Mouse (Mus musculus) embryonic facial prominence, embryonic 12.5 days (tissue): ENCODE measurements around the gene Abr. TPM values are rescaled to one million over a fixed set of nuclear protein-coding genes. Genes with fewer than 3 reads are reported as not detected.

ENCODE experiments used
- ATAC-seq: fragments of 200-750 bp; cut with Nextera tagmentation; 2 replicates; pipeline ENCODE4 v1.8.0; 2017; ENCODE audit not compliant: insufficient number of reproducible peaks, insufficient read depth, low FRiP score, low TSS enrichment
- H3K27ac ChIP-seq: fragments of 300-500 bp; sonication (generic); 2 replicates; pipeline ENCODE4 v1.5.1; 2016; ENCODE audit warnings: mild to moderate bottlenecking
- H3K27me3 ChIP-seq: fragments of 300-500 bp; sonication (generic); 2 replicates; pipeline ENCODE4 v1.6.1; 2016; ENCODE audit warnings: mild to moderate bottlenecking, moderate library complexity
- H3K36me3 ChIP-seq: fragments of 300-500 bp; sonication (generic); 2 replicates; pipeline ENCODE4 v1.6.1; 2016; ENCODE audit warnings: mild to moderate bottlenecking
- H3K4me1 ChIP-seq: fragments of 300-500 bp; sonication (generic); 2 replicates; pipeline ENCODE4 v1.6.1; 2016
- H3K4me2 ChIP-seq: fragments of 300-500 bp; sonication (generic); replicated peaks from 2 replicates; pipeline ENCODE4 v1.6.1; 2016; ENCODE audit warnings: mild to moderate bottlenecking, moderate library complexity
- H3K4me3 ChIP-seq: fragments of 300-500 bp; sonication (generic); 2 replicates; pipeline ENCODE4 v1.5.1; 2016; ENCODE audit warnings: mild to moderate bottlenecking
- H3K9ac ChIP-seq: fragments of 300-500 bp; sonication (generic); 2 replicates; pipeline ENCODE4 v1.6.1; 2016; ENCODE audit warnings: mild to moderate bottlenecking, moderate library complexity
- H3K9me3 ChIP-seq: fragments of 300-500 bp; sonication (generic); 2 replicates; pipeline ENCODE4 v1.6.1; 2016; ENCODE audit warnings: mild to moderate bottlenecking, moderate library complexity
- WGBS: fragments of 180-500 bp; shearing (Covaris S2); methylation state at CpG from one replicate; pipeline ENCODE4 v1.1.7; 2016; 5-methylcytosine and 5-hydroxymethylcytosine counted together
- polyA plus RNA-seq: library from polyadenylated mRNA; unstranded; fragments of >200 nt; fragmentation: Nextera tagmentation; extraction: Ambion mirVana; gene quantifications from 2 replicates; pipeline ENCODE4 v1.2.1, GENCODE M21; 2016

Gene Abr
- polyA plus RNA-seq, 1 experiment from 2014 or later = 46.7 TPM

DNA sequence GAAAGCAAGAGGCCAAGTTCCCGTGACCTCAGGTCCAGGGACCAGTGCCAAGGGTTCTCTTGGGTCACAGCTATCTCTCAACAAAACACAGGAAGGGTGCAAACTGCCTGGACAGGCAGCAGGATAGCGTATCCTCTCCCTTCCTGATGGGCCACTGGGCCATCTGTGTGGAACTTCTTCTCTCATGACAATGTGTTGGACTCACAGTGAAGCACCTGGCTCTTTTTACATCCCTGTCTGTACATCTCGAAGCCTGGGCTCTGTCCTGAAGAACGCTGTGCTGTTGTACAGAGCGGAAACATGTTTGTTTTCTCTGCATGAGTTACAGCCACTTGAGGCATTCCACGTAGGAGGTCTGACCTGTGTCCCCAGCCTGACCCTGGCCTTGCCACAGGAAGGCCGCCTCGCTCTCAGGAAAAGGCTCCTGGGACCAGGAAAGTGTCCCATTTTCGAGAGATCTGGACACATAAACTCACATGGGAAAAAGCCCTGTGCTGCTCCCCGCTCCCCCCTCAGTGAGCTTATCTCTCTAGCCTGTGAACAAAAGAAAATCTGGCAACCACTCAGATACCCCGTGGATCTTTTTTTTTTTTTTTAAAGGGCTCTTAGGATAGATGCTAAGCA, 242.1 kb downstream of the Abr start:
- H3K4me1 ChIP-seq = peaks cover 65% of the 10 kb centered on the region
- H3K27ac ChIP-seq = 0 out of 2 replicates have a peak overlapping the region, but pooled peaks have one; percentile 12
- no peak overlapping the region for H3K9ac ChIP-seq
- no peaks in the 10 kb centered on the region for H3K36me3 ChIP-seq
- no peak overlapping the region for H3K4me2 ChIP-seq
- ATAC-seq = no peak
- WGBS = 29% methylated on average over 11 of the region's 11 CpGs
- no peaks in the 10 kb centered on the region for H3K9me3 ChIP-seq
- no peak overlapping the region for H3K4me3 ChIP-seq
- H3K27me3 ChIP-seq = no peaks in the 10 kb centered on the region

DNA sequence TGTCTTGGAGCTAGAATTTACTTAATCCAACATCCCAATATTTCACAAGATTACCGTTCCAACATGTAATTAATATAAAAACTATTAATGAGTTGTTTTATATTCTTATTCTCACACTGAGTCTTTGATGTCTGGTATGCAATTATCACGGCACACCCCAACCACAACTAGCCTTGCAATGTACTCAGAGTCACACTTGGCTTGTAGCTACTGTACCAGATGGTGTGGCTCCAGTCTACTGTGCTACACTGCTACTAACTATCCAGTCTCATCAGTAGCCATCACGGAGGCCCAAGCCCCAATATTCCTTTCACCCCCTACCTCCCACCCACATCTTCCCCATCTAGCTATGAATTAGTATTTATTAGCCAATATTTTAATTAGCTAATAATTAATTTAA, 245.7 kb downstream of the Abr start:
- no peaks in the 10 kb centered on the region for H3K9me3 ChIP-seq
- H3K27ac ChIP-seq = no peak overlapping the region
- no peak overlapping the region for H3K9ac ChIP-seq
- no peak overlapping the region for H3K4me2 ChIP-seq
- WGBS = 90% methylated on average over 3 of the region's 3 CpGs
- no peaks in the 10 kb centered on the region for H3K36me3 ChIP-seq
- H3K27me3 ChIP-seq = no peaks in the 10 kb centered on the region
- no peak overlapping the region for H3K4me3 ChIP-seq
- no peak for ATAC-seq
- H3K4me1 ChIP-seq = peaks cover 69% of the 10 kb centered on the region

DNA sequence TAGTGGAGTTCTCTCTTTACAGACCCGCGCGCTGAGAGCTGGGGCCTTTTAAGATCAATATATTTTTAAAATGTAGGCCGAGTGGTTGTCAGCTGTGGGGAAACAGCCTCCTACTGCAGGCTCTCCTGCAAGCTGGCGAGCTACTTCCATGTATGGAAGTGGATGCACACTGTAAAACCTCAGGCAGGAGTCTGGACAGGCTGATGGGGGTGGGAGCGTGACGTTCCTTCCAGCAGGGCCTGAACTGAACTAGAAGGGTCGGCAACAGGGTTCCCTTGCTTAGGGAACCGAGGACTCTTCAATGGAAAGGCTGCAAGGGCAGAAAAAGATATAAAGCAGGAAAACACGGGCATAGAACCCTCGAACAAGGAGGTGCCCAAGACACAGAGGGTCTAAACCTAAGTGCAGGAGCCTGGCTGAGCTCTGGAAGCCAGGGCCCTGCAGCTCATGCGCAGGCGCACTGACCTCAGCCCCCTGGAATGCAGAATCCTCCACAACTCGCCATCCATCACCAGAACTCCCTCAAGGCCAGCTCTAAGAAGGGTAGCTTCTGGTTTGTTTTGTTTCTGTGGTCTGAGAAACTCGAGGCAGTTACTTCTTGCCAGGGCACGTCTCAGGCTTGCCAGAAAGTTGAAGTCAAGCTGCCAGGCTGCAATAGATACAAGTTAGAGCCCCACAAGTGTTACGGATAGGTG, 247.5 kb downstream of the Abr start:
- no peak overlapping the region for H3K4me3 ChIP-seq
- peak overlapping the region; percentile 90 for H3K27ac ChIP-seq
- H3K9me3 ChIP-seq = no peaks in the 10 kb centered on the region
- WGBS = 43% methylated on average over 17 of the region's 17 CpGs
- H3K4me1 ChIP-seq = peaks cover 59% of the 10 kb centered on the region
- no peaks in the 10 kb centered on the region for H3K27me3 ChIP-seq
- ATAC-seq = peak; percentile 75; the same call in 1 of the 2 replicates
- H3K36me3 ChIP-seq = no peaks in the 10 kb centered on the region
- 0 out of 2 replicates have a peak overlapping the region, but pooled peaks have one; percentile 9 for H3K4me2 ChIP-seq
- H3K9ac ChIP-seq = no peak overlapping the region

DNA sequence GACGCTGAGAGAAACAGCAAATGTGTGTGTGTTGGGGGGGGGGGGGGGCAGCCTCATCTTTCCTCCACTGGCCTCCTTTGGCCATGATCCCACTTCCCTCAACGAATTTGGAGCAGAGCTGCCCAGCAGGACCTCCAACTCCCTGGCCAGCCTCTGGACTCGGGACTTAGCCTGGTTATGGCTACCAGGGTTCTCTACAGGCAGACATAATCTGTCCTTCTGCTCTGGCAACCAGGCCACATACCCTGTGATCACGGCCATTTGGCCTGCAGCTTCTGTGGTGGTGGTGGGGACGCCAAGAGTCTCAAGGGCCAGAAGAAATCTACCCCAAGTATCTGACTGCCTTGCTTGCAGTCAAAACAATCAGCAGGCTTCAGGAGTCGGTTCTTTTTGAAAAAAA, 249.6 kb downstream of the Abr start:
- H3K4me3 ChIP-seq = no peak overlapping the region
- H3K9me3 ChIP-seq = no peaks in the 10 kb centered on the region
- H3K27ac ChIP-seq = peak overlapping the region; percentile 68
- WGBS = 59% methylated on average over 6 of the region's 6 CpGs
- no peaks in the 10 kb centered on the region for H3K27me3 ChIP-seq
- no peak for ATAC-seq
- no peaks in the 10 kb centered on the region for H3K36me3 ChIP-seq
- H3K9ac ChIP-seq = no peak overlapping the region
- H3K4me1 ChIP-seq = peaks cover 51% of the 10 kb centered on the region
- no peak overlapping the region for H3K4me2 ChIP-seq

DNA sequence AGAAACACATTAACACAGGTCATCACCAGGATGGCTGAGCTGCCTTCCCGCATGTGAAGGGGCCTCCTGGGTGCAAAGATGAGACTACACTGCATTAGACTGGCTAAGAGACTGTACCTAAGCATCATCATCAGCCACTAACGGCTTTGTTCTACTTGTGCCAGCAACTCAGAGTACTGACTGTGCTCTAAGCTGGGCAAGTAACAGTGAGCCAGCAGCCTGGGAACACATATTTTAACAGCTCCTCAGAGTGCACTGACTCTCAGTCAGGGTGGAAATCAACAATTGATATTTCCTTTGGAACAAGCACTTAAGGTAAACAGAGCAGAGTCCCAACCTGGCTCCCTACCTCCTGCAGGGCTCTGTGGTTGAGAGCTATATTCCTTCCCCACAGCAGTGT, 250.0 kb downstream of the Abr start:
- no peak overlapping the region for H3K4me2 ChIP-seq
- no peaks in the 10 kb centered on the region for H3K9me3 ChIP-seq
- peaks cover 47% of the 10 kb centered on the region for H3K4me1 ChIP-seq
- no peak overlapping the region for H3K4me3 ChIP-seq
- no peaks in the 10 kb centered on the region for H3K27me3 ChIP-seq
- ATAC-seq = no peak
- WGBS = 82% methylated on average over 2 of the region's 2 CpGs
- no peaks in the 10 kb centered on the region for H3K36me3 ChIP-seq
- no peak overlapping the region for H3K27ac ChIP-seq
- H3K9ac ChIP-seq = no peak overlapping the region

DNA sequence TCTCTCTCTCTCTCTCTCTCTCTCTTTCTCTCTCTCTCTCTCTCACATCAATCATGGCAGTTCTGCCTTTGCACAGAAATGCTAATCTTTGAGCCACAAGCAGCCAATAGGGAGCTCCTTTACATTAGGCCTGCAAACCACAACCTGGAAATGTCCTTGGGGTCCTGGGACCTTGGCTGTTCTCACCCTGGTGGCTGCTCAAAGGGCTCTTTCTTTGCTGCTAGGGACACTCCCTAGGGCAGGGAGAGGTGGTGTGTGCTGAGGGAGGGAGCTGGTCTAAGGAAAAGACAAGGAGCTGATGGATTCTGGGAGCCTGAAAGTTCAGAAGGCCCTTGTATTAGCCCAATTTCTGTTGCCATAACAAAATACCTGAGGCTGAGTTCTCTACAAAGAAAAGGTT, 251.6 kb downstream of the Abr start:
- H3K27me3 ChIP-seq = no peaks in the 10 kb centered on the region
- H3K27ac ChIP-seq = no peak overlapping the region
- ATAC-seq = no peak
- H3K4me3 ChIP-seq = no peak overlapping the region
- H3K9me3 ChIP-seq = no peaks in the 10 kb centered on the region
- H3K4me1 ChIP-seq = peaks cover 43% of the 10 kb centered on the region
- peaks cover 7% of the 10 kb centered on the region; the same call in 1 of the 2 replicates for H3K36me3 ChIP-seq
- H3K9ac ChIP-seq = no peak overlapping the region
- H3K4me2 ChIP-seq = no peak overlapping the region

Other genes with a start within 250 kb of the Abr start
- 72.1 and 77.9 TPM in 2 replicates for gene Nxn, start 223.2 kb downstream of the Abr start, polyA plus RNA-seq
- gene Timm22, start 215.4 kb downstream of the Abr start, polyA plus RNA-seq = 142 TPM in 2 replicates
- 0.13 TPM in 1 of 2 replicates, not detected in the other for gene Bhlha9, start 50.2 kb upstream of the Abr start, polyA plus RNA-seq
- 0.38 and 0.61 TPM in 2 replicates for gene Trarg1, start 57.5 kb upstream of the Abr start, polyA plus RNA-seq
- gene Gosr1, start 141.3 kb upstream of the Abr start, polyA plus RNA-seq = 24.3 and 26.8 TPM in 2 replicates
- 15.0 and 15.2 TPM in 2 replicates for gene Cpd, start 224.7 kb upstream of the Abr start, polyA plus RNA-seq